Mouse (Mus musculus) monocyte, adult 2 months (primary cell): ENCODE data around the gene Serpina3c.
"Not testable (repeated sequence)": the region's sequence is repeated elsewhere in the genome, so short reads cannot be mapped to it uniquely, and the experiment has no call there.

Experiments used
- DNase-seq, 2 experiments: peaks; one replicate each; pipeline ENCODE4 v3.0.0; 2022; ENCODE audit warnings: low spot score in 2 of 2, low read depth in 1 of 2

Gene Serpina3c

GRCm38 (mm10) chr12:104114921-104115579 is 38.6 kb downstream of the Serpina3c start:
- DNase-seq, result no peak

- DNase-seq, result not testable (repeated sequence)
These were observed 41.3 kb downstream of the Serpina3c start, which contains the start of gene Serpina3a for GRCm38 (mm10) chr12:104112333-104112732. TSS of gene Serpina3a (plus strand) at chr12:104112724.

DNA sequence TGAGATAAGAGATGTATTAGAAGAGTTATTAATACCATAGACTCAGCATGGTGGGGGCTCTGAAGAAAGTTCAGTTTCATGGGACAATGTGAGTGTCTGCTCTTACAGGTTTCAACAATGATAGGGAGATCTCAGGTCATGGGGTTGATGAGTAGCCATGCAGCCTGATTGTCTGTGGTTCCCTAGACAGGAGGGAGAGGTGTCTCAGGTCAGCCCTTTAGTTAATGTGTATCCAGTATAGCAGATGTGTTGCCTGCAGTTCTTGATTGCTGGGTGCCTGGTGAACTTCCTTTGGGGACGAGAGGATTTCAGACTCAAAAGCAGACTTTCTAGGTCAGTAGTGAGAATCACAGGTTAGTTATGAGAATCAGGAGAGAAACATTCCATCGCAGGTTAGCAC is 45.2 kb downstream of the Serpina3c start:
- DNase-seq, result no peak

DNA sequence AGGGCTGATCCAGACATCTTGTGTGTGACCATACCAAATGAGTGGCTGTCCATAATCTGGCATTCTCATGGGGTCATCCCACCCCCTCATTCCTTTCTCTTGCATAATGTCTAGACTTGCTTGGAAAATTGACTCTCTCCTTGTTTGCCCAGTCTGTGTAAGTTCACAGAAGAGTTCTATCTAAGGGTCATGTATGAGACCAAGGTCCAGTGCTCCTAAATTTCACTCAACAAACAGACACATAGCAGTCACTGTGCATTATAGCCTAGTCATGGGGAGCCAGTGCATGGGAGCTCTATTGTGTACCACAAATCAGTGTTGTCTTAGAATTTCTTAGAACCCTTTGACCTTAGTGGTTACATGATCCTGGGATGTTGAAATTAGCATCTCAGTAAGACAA is 46.8 kb downstream of the Serpina3c start:
- DNase-seq, result no peak

DNA sequence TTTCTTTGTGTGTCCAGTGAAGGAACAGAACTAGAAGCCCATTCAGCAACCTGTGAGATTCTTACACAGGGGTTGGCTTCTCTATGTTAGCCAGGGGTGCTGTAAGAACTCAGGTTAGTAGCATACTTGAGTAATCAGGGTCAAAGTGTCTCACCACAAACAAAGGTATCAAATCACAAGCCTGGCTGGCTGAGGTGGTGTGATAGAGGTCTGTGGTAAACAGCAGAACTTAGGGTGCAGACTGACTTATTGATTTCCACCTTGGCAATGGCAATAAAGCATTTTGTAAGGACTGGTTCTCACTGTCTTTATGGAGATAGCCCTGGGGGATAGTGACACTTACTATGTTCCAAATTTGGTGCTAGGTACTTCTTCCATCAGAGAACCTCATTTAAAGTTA is 47.8 kb downstream of the Serpina3c start:
- no peak for DNase-seq

DNA sequence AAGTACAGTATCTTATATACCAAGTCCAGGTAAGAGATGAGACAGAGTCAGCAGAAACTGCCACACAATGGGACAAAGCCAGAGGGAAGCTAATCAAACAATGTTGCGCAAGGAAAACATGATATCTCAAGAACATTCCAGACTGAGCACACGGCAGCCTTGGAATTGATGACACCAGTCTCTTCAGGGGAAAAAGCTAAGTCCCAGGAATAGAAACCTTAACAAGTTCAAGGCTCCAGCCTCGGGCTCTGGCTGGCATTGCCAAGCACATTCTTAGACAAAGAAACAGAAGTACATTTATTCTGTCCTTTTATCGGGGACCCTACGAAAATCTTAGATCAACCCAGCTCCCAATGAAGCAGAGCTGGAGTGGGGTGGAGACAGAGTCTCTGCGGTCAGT is 52.9 kb downstream of the Serpina3c start, which contains the start of gene Serpina5:
TSS of gene Serpina5 (plus strand) at position 346 of the 400 bp plus-strand sequence.
- no peak for DNase-seq
